Mouse (Mus musculus) lung, postnatal 0 days (tissue): ENCODE measurements around the gene Trmt112.

Source experiments
- CTCF ChIP-seq: IDR thresholded peaks from 2 replicates; pipeline ENCODE4 v1.5.1; 2016; ENCODE audit warnings: antibody characterized with exemption, mild to moderate bottlenecking
- EP300 ChIP-seq: IDR thresholded peaks from 2 replicates; pipeline ENCODE4 v1.6.1; 2016; ENCODE audit warnings: antibody characterized with exemption, mild to moderate bottlenecking, control low read depth

DNA sequence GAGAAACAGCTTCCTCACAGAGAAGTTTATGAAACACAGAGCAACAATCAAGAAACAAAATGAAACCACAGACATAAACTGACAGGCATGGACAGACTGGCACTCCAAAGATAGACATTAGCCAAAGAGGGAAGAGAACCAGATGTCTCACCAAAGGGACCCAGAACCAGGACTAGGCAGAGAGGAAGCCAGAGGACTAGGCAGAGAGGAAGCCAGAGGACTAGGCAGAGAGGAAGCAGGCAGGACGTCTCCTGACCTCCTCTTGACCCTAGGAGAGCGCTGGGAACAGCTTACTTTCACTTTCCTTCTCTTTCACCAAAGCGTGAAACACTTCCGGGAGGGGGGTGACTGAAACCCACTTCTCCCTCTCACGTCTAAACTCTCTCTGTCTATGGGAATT is 40.1 kb upstream of the Trmt112 start:
- TF ChIP-seq CTCF (no peak), EP300 (no peak)
